Mouse (Mus musculus): ENCODE measurements at regions not wholly inside any gene's neighbourhood (a gene's known extent, or its start where the extent isn't known, plus 50 kb on each side); places are given as distances from the start of the nearest gene placed in this dataset.

DNA sequence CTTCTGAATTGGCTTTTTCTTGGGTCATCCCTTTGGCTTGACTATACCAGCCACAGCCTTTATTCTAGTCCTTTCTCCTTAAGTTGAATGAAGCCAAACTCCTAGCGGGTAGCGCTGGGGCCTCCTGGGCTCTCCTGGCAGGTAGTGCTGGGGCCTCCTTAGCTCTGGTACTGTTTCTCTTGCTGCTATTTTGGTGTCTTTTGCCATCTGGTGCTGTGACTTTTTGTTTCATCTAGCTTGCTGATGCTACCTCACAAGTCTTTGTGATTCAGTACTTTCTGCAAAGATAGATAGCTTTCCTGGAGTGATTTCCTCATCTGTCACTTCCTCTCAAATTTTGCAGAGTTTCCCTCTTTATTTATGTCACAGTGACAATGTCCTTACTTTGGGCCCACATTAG lies 90.1 kb downstream of the Tmem200c start:
- DNase-seq (ENCODE audit: extremely low spot score) = no peak

DNA sequence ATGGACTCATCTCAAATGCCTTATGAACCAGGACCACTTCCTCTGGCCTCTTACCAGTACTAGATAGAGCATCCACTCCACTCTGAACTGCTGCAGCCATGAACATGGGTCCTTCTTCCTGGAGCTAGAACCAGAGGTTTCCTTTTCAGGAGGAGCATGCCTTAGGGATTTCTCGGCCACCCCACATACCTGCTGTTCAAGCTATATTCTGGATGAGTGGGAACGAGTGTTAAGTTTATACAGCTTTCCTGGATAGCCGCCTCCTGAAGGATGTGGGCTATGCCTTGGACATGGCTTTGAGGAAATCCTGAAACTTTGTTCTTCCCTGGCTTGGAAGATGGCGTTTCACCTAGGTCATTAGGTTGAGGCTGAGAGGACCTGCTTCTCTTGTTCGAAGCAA lies 91.8 kb downstream of the Tmem200c start:
- no peak for DNase-seq (ENCODE audit: extremely low spot score)

DNA sequence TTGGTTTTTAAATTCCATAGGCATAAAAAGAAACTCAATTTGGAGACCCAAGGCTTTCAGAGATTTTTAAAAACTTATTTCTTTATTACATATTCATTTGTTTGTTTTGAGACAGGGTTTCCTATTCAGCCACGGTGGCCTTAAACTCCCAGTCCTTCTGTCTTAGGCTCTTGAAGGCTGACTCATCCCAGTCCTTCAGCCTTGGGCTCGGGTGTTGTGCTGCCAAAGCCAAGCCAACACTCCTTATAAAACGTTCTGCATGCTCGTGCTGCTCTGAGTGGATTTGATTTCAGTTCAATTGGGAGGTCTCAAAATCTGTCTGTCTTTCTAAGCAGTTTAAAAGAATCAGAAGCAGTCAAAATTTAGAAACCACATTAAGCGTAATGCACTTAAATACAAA lies 96.8 kb downstream of the Tmem200c start:
- no peak for DNase-seq (ENCODE audit: extremely low spot score)

DNA sequence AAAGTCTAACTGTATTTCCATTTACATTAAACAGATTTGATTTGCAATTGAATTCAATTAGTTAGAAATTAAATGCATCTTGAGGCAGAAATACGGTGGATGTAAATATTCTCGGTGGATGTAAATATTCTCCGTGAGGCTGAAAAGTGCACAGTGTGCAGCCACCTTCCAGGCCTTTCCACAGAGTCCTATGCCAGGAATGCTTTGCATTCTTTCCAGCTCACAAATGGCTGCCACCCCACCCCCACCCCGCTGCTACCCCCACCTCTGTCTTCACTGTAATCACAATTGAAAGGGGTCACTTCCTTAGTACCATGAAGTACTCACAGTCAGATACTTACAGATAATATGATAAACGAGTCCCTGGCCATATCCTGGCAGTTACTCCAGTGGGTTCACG lies 101.0 kb downstream of the Tmem200c start:
- DNase-seq (ENCODE audit: extremely low spot score) = no peak

DNA sequence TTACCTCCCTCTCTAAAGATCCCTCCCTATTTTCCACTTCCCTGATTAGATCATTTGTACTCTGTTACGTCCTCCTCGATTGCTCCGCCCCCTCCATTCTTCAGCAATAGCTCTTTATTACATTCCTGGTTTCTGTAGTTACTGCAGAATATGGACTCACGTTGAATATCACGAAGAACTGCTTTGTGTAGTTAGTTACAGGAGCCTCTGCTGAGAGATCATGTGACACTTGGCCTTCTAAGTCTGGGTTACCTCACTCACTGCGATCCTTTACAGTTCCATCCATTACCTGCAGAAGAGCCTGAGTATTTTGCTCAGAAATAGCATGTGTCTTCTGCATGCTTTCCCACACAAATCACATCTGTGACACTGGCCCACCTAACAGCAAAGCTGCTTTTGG lies 102.3 kb downstream of the Tmem200c start:
- DNase-seq (ENCODE audit: extremely low spot score) = no peak

DNA sequence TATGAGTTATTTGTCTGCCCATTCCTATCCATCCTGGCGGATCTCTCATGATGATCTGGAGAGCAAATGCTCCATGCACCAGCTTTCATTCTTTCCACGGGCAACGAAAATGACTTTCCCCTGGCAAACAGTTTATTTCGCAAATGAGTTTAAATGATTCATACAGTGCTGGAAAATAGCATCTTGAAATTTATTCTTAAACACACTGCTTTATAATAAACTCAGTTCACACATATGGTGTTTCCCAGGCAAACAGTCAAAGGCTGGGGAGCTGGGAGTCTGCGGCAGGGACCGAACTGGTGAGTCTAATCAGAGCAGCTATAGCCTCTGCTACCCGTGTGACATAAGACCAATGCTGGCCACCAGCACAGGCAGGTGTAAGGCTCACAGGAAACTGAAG lies 106.8 kb downstream of the Tmem200c start:
- DNase-seq (ENCODE audit: extremely low spot score) = no peak

DNA sequence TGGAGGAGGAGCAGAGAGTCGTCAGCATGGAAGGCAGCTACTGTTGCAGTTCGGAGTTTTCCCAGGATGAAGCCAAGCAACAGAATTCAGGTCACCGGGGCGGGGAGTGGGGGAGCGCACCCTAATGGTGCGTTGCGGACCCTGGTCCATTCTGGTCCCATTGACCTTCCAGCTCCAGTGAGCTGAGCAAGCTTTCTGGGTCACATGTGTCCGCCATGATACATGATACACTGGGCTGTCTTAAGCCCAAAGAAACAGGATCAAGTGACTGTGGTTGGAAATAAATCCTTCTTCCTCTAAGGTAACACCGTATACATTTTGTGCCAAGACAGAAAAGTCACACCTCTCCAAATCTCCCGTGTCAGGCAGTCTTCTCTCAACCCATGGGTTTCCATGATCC lies 107.6 kb downstream of the Tmem200c start:
- DNase-seq (ENCODE audit: extremely low spot score) = no peak

DNA sequence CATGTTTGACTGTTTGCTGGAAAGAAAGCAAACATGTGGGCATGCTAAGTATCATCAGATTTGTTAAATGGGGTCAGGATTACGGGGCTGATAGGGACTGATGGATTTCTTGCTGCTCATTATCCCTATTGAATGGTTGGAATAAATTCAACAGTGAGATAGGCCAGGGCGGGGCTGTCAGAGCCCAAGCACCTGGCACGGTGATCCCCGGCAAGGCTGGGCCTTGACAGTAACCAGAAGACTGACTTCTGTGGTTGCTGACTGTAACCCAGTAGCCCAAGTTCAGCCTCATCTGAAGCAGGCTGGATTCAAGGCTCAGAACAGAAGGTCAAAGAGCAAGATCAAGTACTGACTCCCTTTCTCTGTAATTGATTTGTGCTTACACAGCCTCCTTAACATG lies 109.6 kb downstream of the Tmem200c start:
- no peak for DNase-seq (ENCODE audit: extremely low spot score)

DNA sequence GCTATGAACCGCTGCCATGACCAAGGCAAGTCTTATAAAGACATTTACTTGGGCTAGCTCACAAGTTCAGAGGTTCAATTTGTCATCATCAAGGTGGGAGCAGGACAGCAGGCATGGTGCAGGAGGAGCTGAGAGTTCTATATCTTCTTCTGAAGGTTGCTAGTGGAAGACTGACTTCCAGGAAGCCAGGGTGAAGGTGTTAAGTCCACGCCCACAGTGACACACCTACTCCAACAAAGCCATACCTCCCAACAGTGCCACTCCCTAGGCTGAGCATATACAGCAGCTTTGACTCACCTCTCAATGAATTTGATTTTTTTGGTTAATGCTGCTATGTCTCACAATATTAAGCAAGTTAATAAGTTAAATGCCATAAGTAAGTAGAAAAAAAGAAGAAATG lies 119.2 kb upstream of the Epb41l3 start:
- no peak for DNase-seq (ENCODE audit: extremely low spot score)

DNA sequence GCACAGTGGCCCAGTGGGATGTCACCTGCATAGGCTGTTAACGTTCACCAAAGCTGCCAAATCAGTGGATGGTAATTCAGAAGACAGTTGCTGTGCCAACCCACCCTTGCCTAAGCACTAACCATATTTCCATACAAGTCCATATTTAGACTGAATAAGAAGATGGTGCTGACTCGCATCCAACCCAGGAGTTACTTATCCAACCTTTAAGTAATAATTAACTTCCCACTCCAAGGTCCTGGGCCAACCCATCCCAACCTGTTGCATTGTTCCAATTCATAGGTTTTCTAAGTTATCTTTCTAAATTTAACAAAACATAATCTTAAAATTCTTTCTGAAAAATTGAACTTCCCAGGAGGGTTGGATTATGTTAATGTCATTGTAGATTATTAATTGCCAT lies 114.3 kb upstream of the Epb41l3 start:
- no peak for DNase-seq (ENCODE audit: extremely low spot score)

DNA sequence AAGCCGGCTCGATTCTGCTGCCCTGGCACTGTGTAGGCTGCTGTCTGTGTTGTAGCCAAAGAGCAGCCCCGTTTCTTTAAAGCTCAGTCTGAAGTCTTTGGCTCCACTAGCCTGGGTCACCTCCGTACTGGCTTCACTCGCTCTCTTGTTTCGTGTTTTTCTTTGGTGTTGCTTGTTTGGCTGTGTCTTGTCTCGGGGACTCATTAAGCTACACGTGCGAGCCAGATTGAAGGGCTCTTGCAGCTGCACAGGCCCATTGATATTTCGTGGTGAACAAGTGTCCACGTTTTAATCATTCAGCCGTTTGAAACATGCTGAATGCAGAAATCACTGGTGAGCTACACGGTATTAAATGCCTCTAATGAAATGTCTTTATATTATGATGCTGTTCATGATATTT lies 99.9 kb upstream of the Epb41l3 start:
- peak; percentile 10 for DNase-seq (ENCODE audit: extremely low spot score)

DNA sequence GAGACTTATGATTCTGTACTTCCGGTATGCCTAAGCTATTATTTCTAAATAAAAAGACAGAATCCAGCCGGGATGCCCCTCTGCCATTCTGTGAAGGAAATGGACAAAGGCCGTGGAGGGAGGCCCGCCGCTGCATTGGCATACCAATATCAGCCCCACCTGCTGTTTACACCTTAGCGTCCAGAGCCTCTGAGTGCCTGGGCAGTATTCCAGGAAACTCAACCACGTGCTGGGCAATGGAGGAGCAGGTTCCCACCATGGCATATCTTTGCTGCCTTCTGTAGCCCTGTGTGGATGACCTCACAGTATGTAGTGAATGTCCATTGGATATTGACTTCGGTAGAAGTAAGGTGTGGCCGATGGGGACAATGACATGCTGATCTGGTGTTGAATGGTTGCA lies 97.3 kb upstream of the Epb41l3 start:
- DNase-seq (ENCODE audit: extremely low spot score) = no peak

DNA sequence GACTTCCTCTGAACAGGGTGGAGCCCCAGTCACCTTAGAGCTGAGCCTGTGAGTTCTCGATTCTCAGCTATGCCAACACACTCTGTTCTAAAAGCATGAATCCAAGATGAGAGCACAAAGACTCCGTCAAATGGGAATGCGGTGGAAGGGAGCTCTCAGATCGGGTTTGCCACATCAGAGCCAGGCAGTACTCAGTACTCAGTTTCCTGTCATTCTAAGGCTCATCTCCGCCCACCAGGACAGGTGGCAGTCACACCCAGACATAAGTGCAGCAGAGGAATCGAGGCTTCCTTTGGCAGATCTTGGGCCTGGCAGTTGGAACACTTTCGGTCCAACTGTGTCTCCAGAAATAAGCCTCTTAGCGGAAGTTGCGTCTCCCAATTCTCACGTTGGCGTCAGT lies 94.4 kb upstream of the Epb41l3 start:
- no peak for DNase-seq (ENCODE audit: extremely low spot score)

DNA sequence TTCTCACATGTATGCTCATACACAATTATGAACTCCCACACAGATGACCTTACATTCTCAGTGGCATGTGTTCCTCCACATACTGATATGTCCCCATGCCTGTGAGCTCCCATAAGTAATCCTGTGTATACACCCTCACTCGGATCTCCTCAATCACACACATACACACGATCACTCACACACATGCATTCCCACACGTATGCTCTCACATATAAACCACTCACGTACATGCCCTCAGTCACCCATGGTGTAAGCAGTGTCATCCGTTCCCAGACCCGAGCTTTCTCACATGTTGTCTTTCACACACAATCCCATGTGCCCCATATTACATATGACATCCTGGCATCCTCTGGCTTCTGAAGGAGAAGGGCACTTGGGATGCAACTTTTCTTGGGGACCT lies 93.4 kb upstream of the Epb41l3 start:
- DNase-seq (ENCODE audit: extremely low spot score) = no peak

DNA sequence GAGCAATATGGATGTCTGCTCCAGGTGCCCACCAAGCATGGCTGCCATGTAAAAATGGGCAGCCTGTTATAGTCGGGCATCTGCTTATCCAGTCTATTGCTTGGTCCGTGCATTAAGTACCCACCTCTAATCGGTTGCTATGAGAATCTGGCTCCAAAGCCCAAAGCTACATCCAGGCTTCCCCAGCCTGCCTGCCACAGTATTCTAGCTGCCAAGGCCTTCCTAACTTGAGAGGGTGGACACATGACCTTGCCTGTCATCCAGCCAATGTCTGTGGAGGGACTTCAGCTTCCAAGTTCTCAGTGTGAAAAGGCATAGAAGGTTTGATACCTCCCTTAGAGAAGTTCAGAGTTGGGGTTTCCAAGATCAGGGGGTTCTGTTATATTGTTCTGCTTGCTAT lies 75.6 kb upstream of the Epb41l3 start:
- DNase-seq (ENCODE audit: extremely low spot score) = no peak

DNA sequence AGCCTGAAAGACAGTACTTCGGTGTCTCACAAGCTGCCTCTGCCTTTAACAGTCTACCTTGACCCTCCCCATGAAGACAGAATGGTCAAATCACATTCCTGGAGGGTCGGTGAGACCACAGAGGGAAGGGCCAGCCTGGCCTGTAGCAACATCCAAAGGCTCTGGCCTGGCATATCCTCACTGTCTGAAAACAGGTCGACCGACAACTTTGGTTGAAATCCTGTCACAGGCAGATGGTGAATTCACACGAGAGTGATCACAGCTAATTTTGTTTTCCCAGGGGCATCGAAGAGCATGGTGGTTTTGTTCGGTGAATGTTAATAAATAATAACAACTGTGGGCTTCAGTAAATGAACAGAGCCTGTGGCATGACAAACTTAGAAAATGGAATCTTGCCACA lies 71.4 kb upstream of the Epb41l3 start:
- no peak for DNase-seq (ENCODE audit: extremely low spot score)

DNA sequence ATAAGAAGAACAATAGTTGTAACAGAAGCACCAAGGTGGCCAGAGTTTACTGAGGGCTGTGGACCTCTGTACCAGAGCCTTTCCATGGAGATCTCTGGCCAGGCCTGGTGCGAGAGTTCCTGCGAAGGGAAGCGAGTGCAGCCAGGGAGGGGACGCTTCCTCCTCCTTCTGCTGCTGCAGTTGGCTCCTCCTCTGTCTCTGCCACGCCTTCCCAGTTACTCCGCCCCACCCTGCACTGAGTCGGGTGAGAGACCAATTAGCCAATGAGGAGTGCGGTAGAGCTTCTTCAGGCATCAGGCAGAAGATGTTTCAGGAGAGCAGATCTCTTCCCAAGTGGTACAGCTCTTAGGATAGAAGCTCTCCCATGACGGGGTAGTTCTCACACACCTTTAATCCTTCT lies 69.2 kb upstream of the Epb41l3 start:
- peak; percentile 28 for DNase-seq (ENCODE audit: extremely low spot score)

Data from embryo, embryonic 9.5 days (tissue).